Mouse (Mus musculus) spleen, adult 2 months (tissue): ENCODE measurements around the gene Zfp385b. TPM values are rescaled to one million over a fixed set of nuclear protein-coding genes. Genes with fewer than 3 reads are reported as not detected.

Experiments
- DNase-seq, 2 experiments: peaks; one replicate each; pipeline versions ENCODE4 v3.0.0 to v3.0.0-alpha.2; 2012 to 2021; ENCODE audit warnings: low spot score in 2 of 2, low read depth in 1 of 2
- H3K27ac ChIP-seq: fragments of 200-500 bp; 2 replicates; pipeline ENCODE4 v1.5.1; 2012; ENCODE audit warnings: low read length, inconsistent platforms; ENCODE audit not compliant: insufficient read depth
- H3K27me3 ChIP-seq: fragments of 200-500 bp; 2 replicates; pipeline ENCODE4 v1.6.1; 2012; ENCODE audit warnings: mild to moderate bottlenecking, moderate library complexity, low read length, inconsistent platforms; ENCODE audit not compliant: control insufficient read depth, insufficient read depth
- H3K36me3 ChIP-seq: fragments of 200-500 bp; 2 replicates; pipeline ENCODE4 v1.6.1; 2012; ENCODE audit warnings: mild to moderate bottlenecking, low read length, inconsistent platforms; ENCODE audit not compliant: control insufficient read depth, insufficient read depth
- H3K4me1 ChIP-seq: fragments of 200-500 bp; 2 replicates; pipeline ENCODE4 v1.6.1; 2011; ENCODE audit warnings: inconsistent platforms; ENCODE audit not compliant: control insufficient read depth, insufficient read depth, insufficient read length
- H3K4me3 ChIP-seq: fragments of 200-500 bp; 2 replicates; pipeline ENCODE4 v1.5.1; 2011; ENCODE audit warnings: mild to moderate bottlenecking, inconsistent platforms; ENCODE audit not compliant: insufficient read depth, insufficient read length; ENCODE audit errors: extremely low read depth
- CTCF ChIP-seq: fragments of 200-500 bp; IDR thresholded peaks from 2 replicates; pipeline ENCODE4 v1.5.1; 2011; ENCODE audit warnings: mild to moderate bottlenecking, inconsistent platforms; ENCODE audit not compliant: insufficient read depth, insufficient read length, insufficient replicate concordance; ENCODE audit errors: extremely low read depth
- POLR2A ChIP-seq: fragments of 200-500 bp; IDR thresholded peaks from 2 replicates; pipeline ENCODE4 v1.6.1; 2011; ENCODE audit warnings: low read depth, low read length, inconsistent platforms
- WGBS: fragments of 180-500 bp; shearing (Covaris S2); methylation state at CpG from one replicate; pipeline ENCODE4 v1.1.7; 2018; 5-methylcytosine and 5-hydroxymethylcytosine counted together
- polyA plus RNA-seq: library from polyadenylated mRNA; depleted of rRNA; stranded (reverse); fragments of >200 nt; gene quantifications from 2 replicates; pipeline ENCODE4 v1.2.3, GENCODE M21; 2012

Zfp385b gene
- polyA plus RNA-seq, 1 experiment = not detected

- Histone ChIP-seq H3K4me1 (no peaks in the 10 kb centered on the region), H3K36me3 (no peaks in the 10 kb centered on the region), H3K27ac (no peak overlapping the region), H3K4me3 (no peak overlapping the region), H3K27me3 (no peaks in the 10 kb centered on the region)
- 88% methylated on average over 7 of the region's 7 CpGs for WGBS
- no peak for DNase-seq
- no peak for TF ChIP-seq CTCF
- TF ChIP-seq POLR2A = no peak
Observed at GRCm38 (mm10) chr2:77593461-77593860, 226.0 kb downstream of the Zfp385b start.

GRCm38 (mm10) chr2:77592525-77592924 lies 226.9 kb downstream of the Zfp385b start:
- TF ChIP-seq CTCF (no peak), POLR2A (no peak)
- WGBS = 90% methylated on average over 6 of the region's 6 CpGs
- H3K36me3 ChIP-seq = no peaks in the 10 kb centered on the region
- H3K4me1 ChIP-seq = no peaks in the 10 kb centered on the region
- no peak for DNase-seq
- H3K27me3 ChIP-seq = no peaks in the 10 kb centered on the region
- H3K27ac ChIP-seq = no peak overlapping the region
- H3K4me3 ChIP-seq = no peak overlapping the region

- WGBS = 87% methylated on average over 12 of the region's 12 CpGs
- no peak overlapping the region for H3K4me3 ChIP-seq
- DNase-seq = no peak
Observed at GRCm38 (mm10) chr2:77589205-77589901, 230.1 kb downstream of the Zfp385b start.

GRCm38 (mm10) chr2:77587387-77587786 lies 232.1 kb downstream of the Zfp385b start:
- Histone ChIP-seq H3K4me3 (no peak overlapping the region), H3K36me3 (no peaks in the 10 kb centered on the region), H3K4me1 (no peaks in the 10 kb centered on the region), H3K27me3 (no peaks in the 10 kb centered on the region), H3K27ac (no peak overlapping the region)
- TF ChIP-seq CTCF (no peak), POLR2A (no peak)
- WGBS = 76% methylated on average over 4 of the region's 4 CpGs
- DNase-seq = no peak

More at GRCm38 (mm10) chr2:77589205-77589901, 230.1 kb downstream of the Zfp385b start:
- H3K36me3 ChIP-seq = no peaks in the 10 kb centered on the region
- no peak for TF ChIP-seq POLR2A
- no peak for TF ChIP-seq CTCF
- H3K27ac ChIP-seq = no peak overlapping the region
- no peaks in the 10 kb centered on the region for H3K4me1 ChIP-seq
- no peaks in the 10 kb centered on the region for H3K27me3 ChIP-seq

- Histone ChIP-seq H3K4me1 (no peaks in the 10 kb centered on the region), H3K27ac (no peak overlapping the region), H3K36me3 (no peaks in the 10 kb centered on the region), H3K27me3 (no peaks in the 10 kb centered on the region), H3K4me3 (no peak overlapping the region)
- 76% methylated on average over 4 of the region's 4 CpGs for WGBS
- no peak for TF ChIP-seq POLR2A
- TF ChIP-seq CTCF = no peak
- no peak for DNase-seq
Observed at GRCm38 (mm10) chr2:77586581-77587360, 232.7 kb downstream of the Zfp385b start.

- Histone ChIP-seq H3K4me3 (no peak overlapping the region), H3K4me1 (no peaks in the 10 kb centered on the region), H3K36me3 (no peaks in the 10 kb centered on the region), H3K27ac (no peak overlapping the region), H3K27me3 (no peaks in the 10 kb centered on the region)
- DNase-seq = no peak
- no peak for TF ChIP-seq CTCF
- TF ChIP-seq POLR2A = no peak
- WGBS = 81% methylated on average over 1 of the region's 1 CpGs
Observed at GRCm38 (mm10) chr2:77583586-77583985, 235.9 kb downstream of the Zfp385b start.

- whole genome bisulfite sequencing = 87% methylated on average over 1 of the region's 1 CpGs
- TF ChIP-seq POLR2A = no peak
- TF ChIP-seq CTCF = no peak
- no peaks in the 10 kb centered on the region for H3K27me3 ChIP-seq
- H3K36me3 ChIP-seq = no peaks in the 10 kb centered on the region
- H3K4me3 ChIP-seq = no peak overlapping the region
- H3K4me1 ChIP-seq = no peaks in the 10 kb centered on the region
- no peak for DNase-seq
- no peak overlapping the region for H3K27ac ChIP-seq
Observed at GRCm38 (mm10) chr2:77576571-77576970, 242.9 kb downstream of the Zfp385b start.
